Mouse (Mus musculus) kidney, postnatal 0 days (tissue): ENCODE results near the gene Lcmt2. TPM values are rescaled to one million over a fixed set of nuclear protein-coding genes. Genes with fewer than 3 reads are reported as not detected.
A peak's percentile ranks its signal among the peaks of the same experiment; 100 is the strongest.

Experiments
- ATAC-seq: fragments of 200-750 bp; cut with Nextera tagmentation; replicated peaks from 2 replicates; pipeline ENCODE4 v1.8.0; 2017; ENCODE audit warnings: low read depth, moderate number of reproducible peaks, moderate TSS enrichment, moderate library complexity; ENCODE audit not compliant: low FRiP score
- DNase-seq: peaks from one replicate; pipeline ENCODE4 v3.0.0-alpha.2; 2016; ENCODE audit warnings: low spot score
- H3K27ac ChIP-seq: fragments of 300-500 bp; sonication (generic); 2 replicates; pipeline ENCODE4 v1.5.1; 2014; ENCODE audit warnings: mild to moderate bottlenecking
- H3K27me3 ChIP-seq: fragments of 300-500 bp; sonication (generic); 2 replicates; pipeline ENCODE4 v1.6.1; 2014; ENCODE audit warnings: low read length, mixed read lengths; ENCODE audit not compliant: insufficient read depth
- H3K36me3 ChIP-seq: fragments of 300-500 bp; sonication (generic); 2 replicates; pipeline ENCODE4 v1.6.1; 2014; ENCODE audit warnings: low read length, mixed read lengths; ENCODE audit not compliant: insufficient read depth
- H3K4me1 ChIP-seq: fragments of 300-500 bp; sonication (generic); replicated peaks from 2 replicates; pipeline ENCODE4 v1.6.1; 2014; ENCODE audit warnings: antibody characterized with exemption, low read length, mixed read lengths; ENCODE audit not compliant: insufficient read depth
- H3K4me2 ChIP-seq: fragments of 300-500 bp; sonication (generic); 2 replicates; pipeline ENCODE4 v1.6.1; 2014; ENCODE audit warnings: mild to moderate bottlenecking, low read length, moderate library complexity, mixed read lengths
- H3K4me3 ChIP-seq: fragments of 300-500 bp; sonication (generic); replicated peaks from 2 replicates; pipeline ENCODE4 v1.5.1; 2014; ENCODE audit warnings: low read depth, low read length
- H3K9ac ChIP-seq: fragments of 300-500 bp; sonication (generic); 2 replicates; pipeline ENCODE4 v1.6.1; 2014; ENCODE audit warnings: low read depth, low read length
- H3K9me3 ChIP-seq: fragments of 300-500 bp; sonication (generic); replicated peaks from 2 replicates; pipeline ENCODE4 v1.6.1; 2016; ENCODE audit warnings: low read length, inconsistent platforms, mixed read lengths
- CTCF ChIP-seq: IDR thresholded peaks from 2 replicates; pipeline ENCODE4 v1.5.1; 2016; ENCODE audit warnings: antibody characterized with exemption, low read depth, mild to moderate bottlenecking, moderate library complexity
- WGBS: fragments of 180-500 bp; shearing (Covaris S2); extraction: QIAGEN DNeasy Blood & Tissue Kit; methylation state at CpG from one replicate; pipeline ENCODE4 v1.1.7; 2014; 5-methylcytosine and 5-hydroxymethylcytosine counted together
- polyA plus RNA-seq: library from polyadenylated mRNA; unstranded; fragments of >200 nt; fragmentation: Nextera tagmentation; extraction: Ambion mirVana; gene quantifications from 2 replicates; pipeline ENCODE4 v1.2.1, GENCODE M21; 2015

The Lcmt2 gene
- polyA plus RNA-seq, 1 experiment from 2014 or later: 28.4 TPM

GRCm38 (mm10) chr2:121089751-121090150 lies 50.7 kb downstream of the Lcmt2 start:
- 60% methylated on average over 4 of the region's 4 CpGs for WGBS
- DNase-seq (no peak), ATAC-seq (no peak)
- no peaks in the 10 kb centered on the region for H3K27me3 ChIP-seq
- no peak overlapping the region for H3K4me2 ChIP-seq
- H3K27ac ChIP-seq: no peak overlapping the region
- H3K36me3 ChIP-seq: no peaks in the 10 kb centered on the region
- H3K9ac ChIP-seq: no peak overlapping the region
- H3K4me3 ChIP-seq: no peak overlapping the region
- TF ChIP-seq CTCF: no peak
- H3K4me1 ChIP-seq: peaks cover 5% of the 10 kb centered on the region; the same call in 1 of the 2 replicates
- H3K9me3 ChIP-seq: no peaks in the 10 kb centered on the region

DNA sequence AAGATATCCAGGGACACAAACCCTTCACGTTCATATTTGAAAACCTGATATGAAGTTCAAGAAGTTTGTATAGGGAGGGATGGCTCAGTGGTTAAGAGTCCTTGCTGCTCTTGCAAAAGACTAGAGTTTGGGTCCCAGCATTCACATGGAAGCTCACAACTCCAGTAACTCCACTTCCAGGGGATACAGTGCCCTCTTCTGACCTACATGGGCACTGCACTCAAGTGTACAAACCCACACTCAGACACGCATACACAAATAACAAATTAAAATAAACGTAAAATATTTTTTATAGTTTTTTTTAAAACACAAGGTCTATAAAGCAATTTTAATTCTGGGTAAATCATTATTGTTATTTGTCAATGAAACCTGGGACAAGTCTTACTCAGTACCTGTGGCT lies 51.9 kb downstream of the Lcmt2 start:
- no peak for ATAC-seq
- peak; percentile 15; the same call in 1 of the 2 replicates for TF ChIP-seq CTCF
- WGBS: 92% methylated on average over 3 of the region's 3 CpGs

GRCm38 (mm10) chr2:121085480-121086185 lies 54.8 kb downstream of the Lcmt2 start, which contains the start of gene Tgm5:
Tgm5 (minus strand) TSS chr2:121085841.
- no peak for ATAC-seq
- Histone ChIP-seq H3K27ac (no peak within 1 kb of the TSS), H3K4me3 (no peak within 1 kb of the TSS), H3K9ac (no peak within 1 kb of the TSS), H3K36me3 (no peaks in the 10 kb centered on the region), H3K27me3 (no peaks in the 10 kb centered on the region), H3K4me1 (peaks cover 5% of the 10 kb centered on the region; the same call in 1 of the 2 replicates), H3K4me2 (no peak within 1 kb of the TSS), H3K9me3 (no peaks in the 10 kb centered on the region)
- TF ChIP-seq CTCF: no peak
- WGBS: 26% methylated on average over 6 of the region's 6 CpGs
- DNase-seq: peak; percentile 18

More for the DNA sequence above, 51.9 kb downstream of the Lcmt2 start:
- no peak overlapping the region for H3K9ac ChIP-seq
- no peak overlapping the region for H3K4me2 ChIP-seq
- no peaks in the 10 kb centered on the region for H3K36me3 ChIP-seq
- no peaks in the 10 kb centered on the region for H3K9me3 ChIP-seq
- peaks cover 5% of the 10 kb centered on the region; the same call in 1 of the 2 replicates for H3K4me1 ChIP-seq
- DNase-seq: no peak
- H3K27me3 ChIP-seq: no peaks in the 10 kb centered on the region
- no peak overlapping the region for H3K27ac ChIP-seq
- no peak overlapping the region for H3K4me3 ChIP-seq

GRCm38 (mm10) chr2:121082626-121083025 lies 57.8 kb downstream of the Lcmt2 start:
- H3K4me2 ChIP-seq: no peak overlapping the region
- no peak overlapping the region for H3K9ac ChIP-seq
- H3K4me3 ChIP-seq: no peak overlapping the region
- peaks cover 5% of the 10 kb centered on the region; the same call in 1 of the 2 replicates for H3K4me1 ChIP-seq
- DNase-seq (no peak), ATAC-seq (no peak)
- TF ChIP-seq CTCF: no peak
- 90% methylated on average over 1 of the region's 1 CpGs for WGBS
- no peaks in the 10 kb centered on the region for H3K27me3 ChIP-seq
- H3K36me3 ChIP-seq: no peaks in the 10 kb centered on the region
- H3K9me3 ChIP-seq: no peaks in the 10 kb centered on the region
- H3K27ac ChIP-seq: no peak overlapping the region

Other genes with a start within 250 kb of the Lcmt2 start
- gene Ubr1, start 169.9 kb downstream of the Lcmt2 start, polyA plus RNA-seq: 16.2 and 18.6 TPM in 2 replicates
- 6.1 and 6.9 TPM in 2 replicates for gene Tmem62, start 163.6 kb downstream of the Lcmt2 start, polyA plus RNA-seq
- gene Ccndbp1, start 132.2 kb downstream of the Lcmt2 start, polyA plus RNA-seq: 53.3 and 54.1 TPM in 2 replicates
- 2.1 TPM in 2 replicates for gene Epb42, start 103.6 kb downstream of the Lcmt2 start, polyA plus RNA-seq
- gene Tgm5, start 54.8 kb downstream of the Lcmt2 start, polyA plus RNA-seq: 0.31 and 0.76 TPM in 2 replicates
- gene Tgm7, start 30.9 kb downstream of the Lcmt2 start, polyA plus RNA-seq: 0.43 and 0.66 TPM in 2 replicates
- 21.1 and 21.2 TPM in 2 replicates for gene Adal, start 225 bp downstream of the Lcmt2 start, polyA plus RNA-seq
- 27.6 and 29.2 TPM in 2 replicates for gene Tubgcp4, start 30.0 kb upstream of the Lcmt2 start, polyA plus RNA-seq
- gene Zscan29, start 30.5 kb upstream of the Lcmt2 start, polyA plus RNA-seq: 10.6 and 10.8 TPM in 2 replicates
- 24.4 and 24.9 TPM in 2 replicates for gene Trp53bp1, start 130.8 kb upstream of the Lcmt2 start, polyA plus RNA-seq
- 0.93 and 1.3 TPM in 2 replicates for gene Map1a, start 148.9 kb upstream of the Lcmt2 start, polyA plus RNA-seq
- 13.1 and 14.0 TPM in 2 replicates for gene Ppip5k1, start 214.7 kb upstream of the Lcmt2 start, polyA plus RNA-seq
- 63.1 and 70.4 TPM in 2 replicates for gene Ckmt1, start 217.1 kb upstream of the Lcmt2 start, polyA plus RNA-seq
- not detected in 2 replicates for gene Strc, start 246.5 kb upstream of the Lcmt2 start, polyA plus RNA-seq